Mouse (Mus musculus) limb, embryonic 14.5 days (tissue): Measurements from ENCODE around the gene Tfap2a. TPM values are rescaled to one million over a fixed set of nuclear protein-coding genes. Genes with fewer than 3 reads are reported as not detected.

Source experiments
- ATAC-seq: fragments of 200-750 bp; cut with Nextera tagmentation; 2 replicates; pipeline ENCODE4 v1.8.0; 2017; ENCODE audit warnings: low read depth, moderate number of reproducible peaks, moderate TSS enrichment; ENCODE audit not compliant: low FRiP score
- DNase-seq: peaks from one replicate; pipeline ENCODE4 v3.0.0-alpha.2; 2015; ENCODE audit warnings: low spot score
- H3K27ac ChIP-seq: fragments of 300-500 bp; sonication (generic); replicated peaks from 2 replicates; pipeline ENCODE4 v1.5.1; 2014; ENCODE audit warnings: low read depth, mild to moderate bottlenecking, low read length, moderate library complexity, mixed read lengths
- H3K27me3 ChIP-seq: fragments of 300-500 bp; sonication (generic); 2 replicates; pipeline ENCODE4 v1.6.1; 2014; ENCODE audit warnings: low read length, mixed read lengths; ENCODE audit not compliant: control insufficient read depth, insufficient read depth
- H3K36me3 ChIP-seq: fragments of 300-500 bp; sonication (generic); 2 replicates; pipeline ENCODE4 v1.6.1; 2014; ENCODE audit warnings: mild to moderate bottlenecking, low read length, moderate library complexity, mixed read lengths; ENCODE audit not compliant: control insufficient read depth, insufficient read depth
- H3K4me1 ChIP-seq: fragments of 300-500 bp; sonication (generic); 2 replicates; pipeline ENCODE4 v1.6.1; 2014; ENCODE audit warnings: antibody characterized with exemption, low read length, mixed read lengths; ENCODE audit not compliant: control insufficient read depth, insufficient read depth
- H3K4me2 ChIP-seq: fragments of 300-500 bp; sonication (generic); replicated peaks from 2 replicates; pipeline ENCODE4 v1.6.1; 2014; ENCODE audit warnings: low read depth, mild to moderate bottlenecking, low read length, moderate library complexity; ENCODE audit not compliant: severe bottlenecking
- H3K4me3 ChIP-seq: fragments of 300-500 bp; sonication (generic); replicated peaks from 2 replicates; pipeline ENCODE4 v1.5.1; 2014; ENCODE audit warnings: low read length
- H3K9ac ChIP-seq: fragments of 300-500 bp; sonication (generic); 2 replicates; pipeline ENCODE4 v1.6.1; 2014; ENCODE audit warnings: mild to moderate bottlenecking, low read depth, low read length, moderate library complexity; ENCODE audit not compliant: severe bottlenecking
- H3K9me3 ChIP-seq: fragments of 300-500 bp; sonication (generic); 2 replicates; pipeline ENCODE4 v1.6.1; 2016; ENCODE audit warnings: low read length; ENCODE audit not compliant: control insufficient read depth
- POLR2A ChIP-seq: fragments of 200-500 bp; IDR thresholded peaks from 2 replicates; pipeline ENCODE4 v1.8.0; 2012; ENCODE audit warnings: inconsistent platforms, mild to moderate bottlenecking, moderate library complexity, borderline replicate concordance; ENCODE audit not compliant: insufficient read depth, insufficient read length; ENCODE audit errors: extremely low read depth
- WGBS: fragments of 180-500 bp; shearing (Covaris S2); extraction: QIAGEN DNeasy Blood & Tissue Kit; methylation state at CpG from one replicate; pipeline ENCODE4 v1.1.7; 2014; 5-methylcytosine and 5-hydroxymethylcytosine counted together
- polyA plus RNA-seq, 2 experiments: library from polyadenylated mRNA; depleted of rRNA in 1 of 2; stranded (reverse) in 1 of 2; unstranded in 1 of 2; fragments of >200 nt; fragmentation: Nextera tagmentation in 1 of 2; extraction: Ambion mirVana in 1 of 2; gene quantifications; 2 replicates each; pipeline versions ENCODE4 v1.2.1 to v1.2.3; 2012 to 2014

Tfap2a gene
- polyA plus RNA-seq, 2 experiments: 9.6 to 21.5 TPM

DNA sequence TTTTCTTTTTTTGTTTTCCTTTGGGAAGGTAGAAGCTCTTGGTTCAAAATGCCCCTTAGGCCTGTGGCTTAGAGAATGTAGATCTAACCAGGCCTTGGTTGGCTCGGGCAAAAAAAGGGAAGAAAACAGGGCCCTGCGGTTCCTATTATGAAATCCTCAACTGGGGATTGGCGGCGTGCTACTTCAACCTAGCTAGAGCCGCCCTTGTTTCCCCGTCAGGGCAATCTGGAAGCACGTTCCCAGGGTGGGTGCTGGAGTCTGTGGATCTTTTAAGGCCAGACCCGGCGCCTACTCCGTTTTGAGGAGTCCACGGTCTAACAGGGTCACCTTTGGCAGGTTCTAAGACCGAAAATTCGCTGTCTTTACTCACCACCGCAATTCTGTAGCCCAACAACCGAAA lies 1.1 kb downstream of the Tfap2a start:
- Histone ChIP-seq H3K36me3 (no peaks in the 10 kb centered on the region), H3K27ac (no peak overlapping the region), H3K4me2 (no peak overlapping the region; the same call in 1 of the 2 replicates), H3K9ac (peak overlapping the region; percentile 29; the same call in 1 of the 2 replicates), H3K9me3 (no peaks in the 10 kb centered on the region), H3K27me3 (peaks cover 97% of the 10 kb centered on the region), H3K4me1 (peaks cover 2% of the 10 kb centered on the region; the same call in 1 of the 2 replicates), H3K4me3 (peak overlapping the region; percentile 22)
- TF ChIP-seq POLR2A: no peak
- ATAC-seq (no peak), DNase-seq (no peak)
- WGBS: 12% methylated on average over 15 of the region's 15 CpGs

- H3K4me1 ChIP-seq: peaks cover 2% of the 10 kb centered on the region; the same call in 1 of the 2 replicates
- H3K27me3 ChIP-seq: peaks cover 92% of the 10 kb centered on the region
- H3K9ac ChIP-seq: peak overlapping the region; percentile 41; the same call in 1 of the 2 replicates
- H3K27ac ChIP-seq: no peak overlapping the region
- H3K4me2 ChIP-seq: peak overlapping the region; percentile 38
- 17% methylated on average over 19 of the region's 19 CpGs for WGBS
- ATAC-seq (no peak), DNase-seq (no peak)
- H3K4me3 ChIP-seq: peak overlapping the region; percentile 20
- H3K9me3 ChIP-seq: no peaks in the 10 kb centered on the region
- TF ChIP-seq POLR2A: no peak
- H3K36me3 ChIP-seq: no peaks in the 10 kb centered on the region
Measured at GRCm38 (mm10) chr13:40736107-40736780, 1.9 kb downstream of the Tfap2a start.

GRCm38 (mm10) chr13:40735416-40736106 lies 2.6 kb downstream of the Tfap2a start:
- DNase-seq (no peak), ATAC-seq (no peak)
- peak overlapping the region; percentile 20 for H3K4me3 ChIP-seq
- peak overlapping the region; percentile 38 for H3K4me2 ChIP-seq
- no peak for TF ChIP-seq POLR2A
- no peaks in the 10 kb centered on the region for H3K36me3 ChIP-seq
- peaks cover 2% of the 10 kb centered on the region; the same call in 1 of the 2 replicates for H3K4me1 ChIP-seq
- no peak overlapping the region for H3K27ac ChIP-seq
- H3K9me3 ChIP-seq: no peaks in the 10 kb centered on the region
- WGBS: 9% methylated on average over 17 of the region's 17 CpGs
- peaks cover 86% of the 10 kb centered on the region for H3K27me3 ChIP-seq
- H3K9ac ChIP-seq: peak overlapping the region; percentile 41; the same call in 1 of the 2 replicates

- peaks cover 85% of the 10 kb centered on the region for H3K27me3 ChIP-seq
- no peaks in the 10 kb centered on the region for H3K9me3 ChIP-seq
- peak overlapping the region; percentile 51 for H3K4me3 ChIP-seq
- WGBS: under 1% methylated on average over 33 of the region's 33 CpGs
- no peaks in the 10 kb centered on the region for H3K36me3 ChIP-seq
- H3K27ac ChIP-seq: no peak overlapping the region
- peak overlapping the region; percentile 54 for H3K4me2 ChIP-seq
- no peak for TF ChIP-seq POLR2A
- no peak overlapping the region for H3K9ac ChIP-seq
- H3K4me1 ChIP-seq: peaks cover 2% of the 10 kb centered on the region; the same call in 1 of the 2 replicates
- ATAC-seq (no peak), DNase-seq (no peak)
Measured at GRCm38 (mm10) chr13:40734316-40734965, 3.7 kb downstream of the Tfap2a start.

DNA sequence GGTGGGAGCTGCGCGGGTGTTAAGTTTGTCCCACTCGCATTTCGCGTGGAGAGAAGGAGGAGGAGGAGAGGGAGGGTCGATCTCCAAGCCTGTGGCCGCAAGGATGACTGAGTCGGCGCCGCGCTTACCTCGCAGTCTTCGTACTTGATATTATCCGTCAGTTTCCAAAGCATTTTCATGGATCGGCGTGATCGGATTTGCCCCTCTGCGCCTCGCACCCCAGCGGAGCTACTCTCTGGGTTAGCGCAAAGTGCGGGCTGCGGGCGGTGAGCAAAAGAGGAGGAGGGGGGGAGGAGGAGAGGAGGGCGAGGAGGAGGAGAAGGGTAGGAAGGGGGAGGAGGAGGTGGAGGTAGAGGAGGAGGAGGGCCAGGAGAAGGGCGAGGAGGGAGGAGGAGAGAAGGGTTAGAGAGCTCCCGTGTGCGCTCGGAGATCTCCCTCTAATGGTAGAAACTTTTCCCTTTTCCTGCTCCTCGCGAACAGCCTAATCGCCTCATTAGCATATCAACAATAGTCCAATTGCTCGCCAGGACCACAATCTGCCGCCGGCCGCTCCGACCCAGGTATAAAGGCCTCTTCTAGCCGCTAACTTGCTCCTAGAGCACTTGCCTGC lies 4.5 kb downstream of the Tfap2a start:
- H3K27me3 ChIP-seq: peaks cover 83% of the 10 kb centered on the region
- no peak for TF ChIP-seq POLR2A
- H3K4me1 ChIP-seq: peaks cover 2% of the 10 kb centered on the region; the same call in 1 of the 2 replicates
- H3K4me3 ChIP-seq: peak overlapping the region; percentile 51
- H3K9ac ChIP-seq: peak overlapping the region; percentile 77
- under 1% methylated on average over 33 of the region's 38 CpGs for WGBS
- peak overlapping the region; percentile 48; the same call in 1 of the 2 replicates for H3K27ac ChIP-seq
- H3K36me3 ChIP-seq: no peaks in the 10 kb centered on the region
- no peak for ATAC-seq
- peak overlapping the region; percentile 54 for H3K4me2 ChIP-seq
- H3K9me3 ChIP-seq: no peaks in the 10 kb centered on the region
- peak; percentile 75 for DNase-seq
